Mouse (Mus musculus) hindbrain, embryonic 12.5 days (tissue): ENCODE measurements at regions not wholly inside any gene's neighbourhood (a gene's known extent, or its start where the extent isn't known, plus 50 kb on each side); places are given as distances from the start of the nearest gene placed in this dataset.
A peak's percentile ranks its signal among the peaks of the same experiment; 100 is the strongest.

Experiments
- ATAC-seq: fragments of 200-750 bp; cut with Nextera tagmentation; 2 replicates; pipeline ENCODE4 v1.8.0; 2017; ENCODE audit warnings: moderate TSS enrichment; ENCODE audit not compliant: low FRiP score
- H3K27ac ChIP-seq: fragments of 300-500 bp; sonication (generic); 2 replicates; pipeline ENCODE4 v1.5.1; 2016; ENCODE audit warnings: mild to moderate bottlenecking
- H3K27me3 ChIP-seq: fragments of 300-500 bp; sonication (generic); 2 replicates; pipeline ENCODE4 v1.6.1; 2016; ENCODE audit warnings: mild to moderate bottlenecking
- H3K36me3 ChIP-seq: fragments of 300-500 bp; sonication (generic); 2 replicates; pipeline ENCODE4 v1.6.1; 2016; ENCODE audit warnings: mild to moderate bottlenecking
- H3K4me1 ChIP-seq: fragments of 300-500 bp; sonication (generic); 2 replicates; pipeline ENCODE4 v1.6.1; 2016
- H3K4me2 ChIP-seq: fragments of 300-500 bp; sonication (generic); replicated peaks from 2 replicates; pipeline ENCODE4 v1.6.1; 2016; ENCODE audit warnings: mild to moderate bottlenecking
- H3K4me3 ChIP-seq: fragments of 300-500 bp; sonication (generic); 2 replicates; pipeline ENCODE4 v1.5.1; 2016; ENCODE audit warnings: mild to moderate bottlenecking
- H3K9ac ChIP-seq: fragments of 300-500 bp; sonication (generic); 2 replicates; pipeline ENCODE4 v1.6.1; 2016; ENCODE audit warnings: mild to moderate bottlenecking, moderate library complexity
- H3K9me3 ChIP-seq: fragments of 300-500 bp; sonication (generic); replicated peaks from 2 replicates; pipeline ENCODE4 v1.6.1; 2016; ENCODE audit warnings: mild to moderate bottlenecking
- WGBS: fragments of 180-500 bp; shearing (Covaris S2); methylation state at CpG from one replicate; pipeline ENCODE4 v1.1.7; 2016; 5-methylcytosine and 5-hydroxymethylcytosine counted together

DNA sequence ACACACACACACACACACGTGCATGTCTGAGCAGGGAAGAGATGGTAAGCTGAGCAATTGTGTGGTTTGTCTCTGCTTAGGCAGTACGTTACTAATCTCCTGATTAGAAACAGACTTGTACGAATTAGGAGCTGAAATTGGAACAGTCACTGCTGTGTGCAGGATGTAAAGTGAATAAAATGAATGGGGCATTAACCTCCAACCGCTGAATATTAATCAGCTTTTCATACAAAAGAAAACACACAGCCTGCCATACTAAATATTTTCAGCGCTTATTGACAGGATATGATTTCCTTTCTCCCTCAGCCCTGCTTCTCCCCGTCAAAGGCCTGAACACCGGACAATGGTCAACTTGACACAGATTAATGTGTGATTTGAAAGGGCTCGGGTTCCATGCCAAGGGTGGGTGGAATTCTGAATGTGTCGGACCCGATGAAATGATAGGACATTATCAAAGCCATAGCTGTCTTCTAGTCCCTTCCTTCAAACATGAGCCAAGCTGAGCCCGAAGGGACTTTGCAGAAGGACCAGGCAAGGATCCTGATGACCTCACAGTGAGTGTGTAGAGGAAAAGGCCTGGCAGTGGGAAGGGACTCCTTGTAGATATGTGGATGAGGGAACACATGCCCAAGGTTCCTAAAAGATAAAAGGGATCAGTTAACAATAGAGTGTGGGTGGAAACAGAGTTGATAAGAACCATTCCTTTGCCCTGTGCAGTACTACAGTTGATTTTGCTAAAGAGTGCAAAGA, 124.4 kb upstream of the Sox9 start:
- Histone ChIP-seq H3K4me1 (peaks cover 12% of the 10 kb centered on the region), H3K4me2 (no peak overlapping the region), H3K9me3 (no peaks in the 10 kb centered on the region; the same call in 1 of the 2 replicates), H3K9ac (no peak overlapping the region), H3K4me3 (no peak overlapping the region), H3K27ac (peak overlapping the region; percentile 35; the same call in 1 of the 2 replicates), H3K36me3 (no peaks in the 10 kb centered on the region), H3K27me3 (no peaks in the 10 kb centered on the region)
- WGBS = 26% methylated on average over 11 of the region's 11 CpGs
- peak; percentile 50; the same call in 1 of the 2 replicates for ATAC-seq

DNA sequence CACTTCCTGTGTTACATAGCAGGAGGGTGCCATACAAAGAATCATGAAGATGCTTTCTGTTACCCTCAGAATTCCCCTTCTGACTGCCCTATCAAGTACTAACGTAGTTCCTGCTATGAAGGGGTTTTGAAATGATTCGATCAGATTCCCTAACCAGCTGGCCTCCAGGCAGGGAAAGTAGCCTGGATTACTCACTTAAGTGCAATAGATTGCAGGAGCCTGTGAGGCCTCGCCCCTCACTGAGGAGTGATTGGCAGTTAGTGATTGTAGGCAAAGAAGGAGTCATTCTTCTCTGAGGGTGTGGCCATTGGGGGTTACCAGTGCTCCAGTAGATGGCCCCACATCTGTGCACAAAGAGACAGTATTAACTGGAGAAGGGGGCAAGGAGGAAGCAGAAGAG, 122.1 kb upstream of the Sox9 start:
- no peak overlapping the region for H3K27ac ChIP-seq
- no peaks in the 10 kb centered on the region for H3K36me3 ChIP-seq
- peaks cover 10% of the 10 kb centered on the region; the same call in 1 of the 2 replicates for H3K4me1 ChIP-seq
- WGBS = 75% methylated on average over 3 of the region's 3 CpGs
- H3K4me3 ChIP-seq = no peak overlapping the region
- H3K9me3 ChIP-seq = no peaks in the 10 kb centered on the region
- no peak for ATAC-seq
- H3K4me2 ChIP-seq = no peak overlapping the region
- no peaks in the 10 kb centered on the region for H3K27me3 ChIP-seq
- H3K9ac ChIP-seq = no peak overlapping the region

DNA sequence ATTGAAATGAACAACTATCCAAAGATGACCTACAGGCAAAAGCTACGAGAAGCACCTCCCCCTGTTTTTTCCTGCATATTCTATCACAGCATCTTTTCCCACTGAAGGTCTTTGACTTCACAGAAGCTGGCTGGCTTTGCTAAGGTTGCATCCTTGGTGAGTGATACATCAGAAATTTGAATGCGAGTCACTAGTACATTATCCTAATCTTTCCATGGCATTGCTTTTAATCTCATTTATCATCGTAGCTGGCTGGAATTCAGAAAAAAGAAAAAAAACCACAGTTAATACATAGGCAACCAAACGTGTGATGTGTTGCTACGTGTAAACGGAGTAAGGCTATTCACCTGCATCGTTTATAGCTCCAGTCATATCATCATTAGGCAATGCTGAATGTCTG, 120.6 kb upstream of the Sox9 start:
- Histone ChIP-seq H3K27me3 (no peaks in the 10 kb centered on the region), H3K4me1 (peaks cover 10% of the 10 kb centered on the region; the same call in 1 of the 2 replicates), H3K9me3 (no peaks in the 10 kb centered on the region), H3K36me3 (no peaks in the 10 kb centered on the region), H3K9ac (no peak overlapping the region), H3K4me2 (no peak overlapping the region), H3K27ac (no peak overlapping the region), H3K4me3 (no peak overlapping the region)
- no peak for ATAC-seq
- 90% methylated on average over 7 of the region's 7 CpGs for WGBS

DNA sequence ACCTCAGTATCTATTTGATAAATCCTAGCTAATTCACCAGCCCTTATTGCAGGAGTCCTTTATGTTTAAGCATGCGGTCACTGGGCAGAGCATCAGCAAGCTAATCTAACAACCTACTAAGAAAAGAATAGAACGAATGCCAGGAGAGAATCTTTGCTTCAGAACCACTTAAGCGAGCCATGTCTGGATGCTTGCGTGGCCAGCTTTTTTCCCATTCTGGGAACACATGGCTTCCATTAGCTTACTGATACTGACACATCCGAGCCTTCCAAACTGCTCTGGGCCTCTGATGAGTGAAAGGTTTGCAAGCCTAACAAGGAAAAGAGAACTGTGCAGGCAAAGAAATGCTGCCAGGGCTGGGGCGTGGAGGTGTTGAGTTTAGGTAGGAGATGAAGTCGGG, 114.7 kb upstream of the Sox9 start:
- WGBS = 81% methylated on average over 7 of the region's 7 CpGs
- Histone ChIP-seq H3K36me3 (no peaks in the 10 kb centered on the region), H3K4me3 (no peak overlapping the region), H3K27ac (no peak overlapping the region), H3K9me3 (no peaks in the 10 kb centered on the region), H3K9ac (no peak overlapping the region), H3K4me2 (no peak overlapping the region), H3K4me1 (no peaks in the 10 kb centered on the region), H3K27me3 (no peaks in the 10 kb centered on the region)
- no peak for ATAC-seq

DNA sequence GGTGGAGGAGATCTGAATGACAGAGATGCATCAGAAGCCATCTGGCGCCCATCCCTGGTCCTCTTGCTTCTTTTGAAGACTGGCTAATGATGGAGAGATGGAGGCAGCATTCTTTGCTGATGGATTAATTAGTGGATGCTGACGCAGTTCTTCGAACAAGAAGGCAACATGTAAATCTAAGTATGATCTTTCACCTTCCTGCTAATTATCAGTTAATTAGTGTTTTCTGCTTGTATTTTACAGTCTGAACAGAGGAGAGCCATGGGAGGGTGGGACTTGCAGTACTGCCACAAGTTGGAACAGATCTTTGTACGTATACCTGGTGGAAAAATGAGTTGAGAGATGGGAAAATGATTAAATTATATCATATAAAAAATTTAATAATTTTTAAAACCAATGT, 109.9 kb upstream of the Sox9 start:
- Histone ChIP-seq H3K9me3 (no peaks in the 10 kb centered on the region), H3K4me2 (no peak overlapping the region), H3K36me3 (no peaks in the 10 kb centered on the region), H3K4me3 (no peak overlapping the region), H3K4me1 (no peaks in the 10 kb centered on the region), H3K27ac (no peak overlapping the region), H3K9ac (no peak overlapping the region), H3K27me3 (no peaks in the 10 kb centered on the region)
- no peak for ATAC-seq
- WGBS = 79% methylated on average over 4 of the region's 4 CpGs

DNA sequence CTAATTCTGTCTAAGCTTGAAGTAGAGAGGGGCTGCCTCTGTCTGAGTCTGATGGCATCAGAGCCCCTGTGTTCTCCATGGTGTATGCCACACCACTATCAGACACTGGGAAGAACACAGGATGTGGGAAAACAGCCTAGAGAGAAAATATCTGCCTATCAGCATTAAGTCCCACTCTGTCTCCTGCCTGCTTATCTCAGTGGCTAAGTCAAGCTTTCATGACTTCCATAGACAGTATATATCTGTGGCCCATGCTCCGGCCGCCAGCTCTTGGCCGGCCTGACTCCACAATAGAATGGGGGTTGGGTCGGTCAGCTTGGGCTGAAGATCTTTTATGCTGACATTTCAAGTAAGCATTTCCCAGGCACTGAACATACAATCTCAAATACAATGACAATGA, 92.0 kb upstream of the Sox9 start:
- Histone ChIP-seq H3K9me3 (no peaks in the 10 kb centered on the region), H3K27ac (no peak overlapping the region), H3K9ac (no peak overlapping the region), H3K27me3 (no peaks in the 10 kb centered on the region), H3K36me3 (no peaks in the 10 kb centered on the region), H3K4me2 (no peak overlapping the region), H3K4me3 (no peak overlapping the region), H3K4me1 (0 out of 2 replicates have a peak, but pooled peaks cover 2% of the 10 kb centered on the region)
- WGBS = 90% methylated on average over 4 of the region's 4 CpGs
- no peak for ATAC-seq

DNA sequence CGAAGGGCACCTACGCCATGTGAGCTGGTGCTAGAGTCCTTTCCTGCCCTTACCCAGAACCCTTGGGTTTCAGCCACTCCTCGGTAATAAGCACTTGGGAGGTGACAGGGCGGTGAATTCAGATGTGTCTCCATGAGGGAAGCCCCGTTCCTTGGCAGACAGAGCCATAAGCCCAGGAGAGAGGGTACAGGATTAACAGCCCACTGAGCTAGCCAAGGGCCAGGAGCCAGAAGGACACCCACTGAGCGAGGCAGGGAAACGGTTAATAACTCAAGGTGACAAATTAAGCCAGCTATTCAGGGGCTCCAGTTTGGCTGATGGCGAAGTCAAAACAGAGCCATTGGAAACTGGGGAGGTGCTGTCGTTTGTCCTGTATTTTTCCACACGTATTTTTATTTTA, 75.9 kb upstream of the Sox9 start:
- ATAC-seq = no peak
- WGBS = 77% methylated on average over 10 of the region's 10 CpGs
- H3K4me2 ChIP-seq = no peak overlapping the region
- H3K4me1 ChIP-seq = peaks cover 10% of the 10 kb centered on the region
- no peak overlapping the region for H3K9ac ChIP-seq
- H3K9me3 ChIP-seq = 0 out of 2 replicates have a peak, but pooled peaks cover 3% of the 10 kb centered on the region
- no peaks in the 10 kb centered on the region for H3K27me3 ChIP-seq
- no peaks in the 10 kb centered on the region for H3K36me3 ChIP-seq
- no peak overlapping the region for H3K27ac ChIP-seq
- no peak overlapping the region for H3K4me3 ChIP-seq

DNA sequence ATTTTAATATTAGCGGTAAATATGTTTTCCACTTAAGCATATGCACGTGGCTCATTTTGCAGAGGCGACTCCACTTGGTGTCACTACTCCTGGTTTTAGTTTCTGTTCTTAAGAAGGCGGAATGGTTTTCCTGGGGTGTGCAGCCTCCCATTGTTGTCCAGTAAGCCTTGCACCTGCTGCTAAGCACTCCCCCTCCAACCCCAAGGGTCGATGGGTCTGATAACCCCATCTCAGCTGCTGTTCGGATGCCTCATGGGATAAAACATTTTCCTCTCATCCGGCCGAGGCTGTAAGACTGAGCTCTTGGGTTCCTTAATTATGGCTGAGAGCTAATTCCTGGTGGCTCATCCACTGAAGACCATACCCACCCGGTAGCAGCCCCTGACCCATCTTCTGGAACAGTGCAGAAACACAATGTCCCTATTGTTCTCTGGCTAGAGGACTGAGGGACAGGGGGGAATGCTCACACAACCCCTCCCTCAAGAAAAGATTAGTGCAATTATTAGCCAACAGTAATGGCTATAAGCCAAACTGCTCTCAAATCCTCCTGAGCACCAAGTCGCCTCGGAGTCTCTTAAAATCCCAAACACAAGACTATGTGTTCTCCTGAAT, 73.8 kb upstream of the Sox9 start:
- H3K4me3 ChIP-seq = no peak overlapping the region
- 0 out of 2 replicates have a peak, but pooled peaks cover 3% of the 10 kb centered on the region for H3K9me3 ChIP-seq
- no peak overlapping the region for H3K9ac ChIP-seq
- no peaks in the 10 kb centered on the region for H3K27me3 ChIP-seq
- no peak overlapping the region for H3K4me2 ChIP-seq
- H3K4me1 ChIP-seq = peaks cover 10% of the 10 kb centered on the region
- ATAC-seq = 0 out of 2 replicates have a peak, but pooled peaks have one; percentile 46
- 51% methylated on average over 11 of the region's 11 CpGs for WGBS
- H3K36me3 ChIP-seq = no peaks in the 10 kb centered on the region
- H3K27ac ChIP-seq = 0 out of 2 replicates have a peak overlapping the region, but pooled peaks have one; percentile 18

DNA sequence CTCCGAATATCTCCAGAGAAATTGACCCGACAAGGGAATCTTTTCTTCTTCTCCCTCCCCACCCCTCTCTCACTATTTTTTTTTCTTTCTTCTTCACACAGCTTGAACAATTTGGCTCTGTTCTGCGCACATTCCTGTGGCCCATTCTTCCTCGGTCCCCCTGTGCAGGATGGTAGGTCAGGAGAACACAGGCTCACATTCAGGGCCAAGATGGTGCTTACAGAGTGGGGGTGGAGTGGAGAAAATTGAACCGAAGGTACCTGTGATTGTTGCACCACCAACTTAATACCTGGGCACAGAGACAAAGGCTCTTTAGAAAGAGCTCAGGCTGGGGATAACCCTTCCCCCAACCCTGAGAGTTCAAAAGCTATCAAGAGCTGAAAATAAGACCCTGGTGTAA, 70.4 kb upstream of the Sox9 start:
- no peak overlapping the region for H3K4me3 ChIP-seq
- no peak overlapping the region for H3K9ac ChIP-seq
- 54% methylated on average over 5 of the region's 5 CpGs for WGBS
- H3K27me3 ChIP-seq = no peaks in the 10 kb centered on the region
- no peak overlapping the region for H3K4me2 ChIP-seq
- no peak overlapping the region for H3K27ac ChIP-seq
- ATAC-seq = no peak
- peaks cover 8% of the 10 kb centered on the region for H3K4me1 ChIP-seq
- no peaks in the 10 kb centered on the region for H3K36me3 ChIP-seq
- H3K9me3 ChIP-seq = no peaks in the 10 kb centered on the region

DNA sequence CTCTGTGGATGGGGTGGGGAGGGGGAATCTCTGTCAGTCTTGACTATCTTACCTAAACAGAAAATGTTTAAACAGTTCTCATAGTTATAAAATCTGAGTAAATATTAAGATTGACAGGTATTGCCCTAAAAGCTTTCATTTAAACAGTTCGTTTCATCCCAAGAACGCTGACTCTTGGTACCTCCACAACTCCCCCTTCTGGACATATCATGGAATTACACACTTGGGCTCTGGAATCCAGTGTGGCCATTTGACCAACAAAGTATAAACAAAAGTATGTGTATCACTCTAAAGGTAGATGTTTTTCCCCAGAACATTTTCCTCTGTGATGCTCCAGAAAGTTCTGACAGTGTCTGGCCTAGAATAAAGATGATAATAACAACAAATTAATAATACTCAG, 63.5 kb upstream of the Sox9 start:
- no peak overlapping the region for H3K9ac ChIP-seq
- no peaks in the 10 kb centered on the region for H3K36me3 ChIP-seq
- no peak overlapping the region for H3K4me3 ChIP-seq
- H3K27me3 ChIP-seq = no peaks in the 10 kb centered on the region
- H3K9me3 ChIP-seq = 0 out of 2 replicates have a peak, but pooled peaks cover 5% of the 10 kb centered on the region
- H3K4me1 ChIP-seq = no peaks in the 10 kb centered on the region
- 79% methylated on average over 2 of the region's 2 CpGs for WGBS
- no peak overlapping the region for H3K27ac ChIP-seq
- no peak for ATAC-seq
- H3K4me2 ChIP-seq = no peak overlapping the region

DNA sequence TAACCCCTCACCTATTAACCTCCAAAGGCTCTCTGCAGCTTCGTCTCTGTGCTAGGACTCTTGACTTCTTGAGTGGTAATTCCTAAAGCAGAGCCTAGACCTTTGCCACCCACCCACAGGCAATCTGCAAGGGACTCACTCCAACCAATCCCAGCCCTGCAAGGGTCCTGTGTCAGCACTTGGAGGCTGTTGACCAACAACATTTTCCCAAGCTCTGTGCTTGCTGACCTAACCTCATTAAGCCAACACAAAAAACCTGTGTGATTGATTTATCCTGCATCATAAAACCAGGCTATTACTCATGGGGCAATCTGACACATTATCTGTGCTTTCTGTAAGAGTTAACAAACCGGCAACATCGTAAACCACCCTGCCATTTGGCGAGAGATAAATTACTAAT, 61.4 kb upstream of the Sox9 start:
- no peak overlapping the region for H3K9ac ChIP-seq
- WGBS = 84% methylated on average over 4 of the region's 4 CpGs
- no peak overlapping the region for H3K4me3 ChIP-seq
- H3K36me3 ChIP-seq = no peaks in the 10 kb centered on the region
- H3K4me1 ChIP-seq = no peaks in the 10 kb centered on the region
- no peak overlapping the region for H3K4me2 ChIP-seq
- 0 out of 2 replicates have a peak, but pooled peaks cover 5% of the 10 kb centered on the region for H3K9me3 ChIP-seq
- H3K27ac ChIP-seq = no peak overlapping the region
- no peaks in the 10 kb centered on the region for H3K27me3 ChIP-seq
- no peak for ATAC-seq

DNA sequence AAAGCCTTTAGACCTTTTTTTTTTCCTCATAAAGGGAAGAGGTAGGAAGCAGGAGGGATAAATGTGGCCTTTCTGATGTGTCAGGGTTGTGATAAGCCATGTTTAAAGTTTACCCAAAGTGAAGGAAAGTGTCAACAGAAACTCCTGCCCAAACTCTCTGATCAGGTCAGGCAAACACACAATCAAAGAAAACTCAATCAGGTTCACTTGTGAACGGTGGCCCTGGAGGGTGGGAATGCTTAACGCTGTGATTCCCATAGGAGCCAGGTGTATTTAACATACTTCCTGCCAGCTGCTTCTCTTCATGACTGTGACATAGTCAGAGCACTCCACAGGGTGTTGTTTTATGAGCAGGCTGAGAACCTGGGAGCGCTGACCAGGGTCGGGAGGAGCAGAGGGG, 59.1 kb upstream of the Sox9 start:
- Histone ChIP-seq H3K9me3 (0 out of 2 replicates have a peak, but pooled peaks cover 5% of the 10 kb centered on the region), H3K4me2 (no peak overlapping the region), H3K4me1 (0 out of 2 replicates have a peak, but pooled peaks cover under 1% of the 10 kb centered on the region), H3K9ac (no peak overlapping the region), H3K36me3 (no peaks in the 10 kb centered on the region), H3K27me3 (no peaks in the 10 kb centered on the region), H3K4me3 (no peak overlapping the region), H3K27ac (no peak overlapping the region)
- ATAC-seq = no peak
- 68% methylated on average over 4 of the region's 4 CpGs for whole genome bisulfite sequencing
